Mouse (Mus musculus): ENCODE results near the gene Stag2. TPM values are rescaled to one million over a fixed set of nuclear protein-coding genes. Genes with fewer than 3 reads are reported as not detected.

The Stag2 gene
- polyA plus RNA-seq, 1 experiment, result 2.1 TPM

DNA sequence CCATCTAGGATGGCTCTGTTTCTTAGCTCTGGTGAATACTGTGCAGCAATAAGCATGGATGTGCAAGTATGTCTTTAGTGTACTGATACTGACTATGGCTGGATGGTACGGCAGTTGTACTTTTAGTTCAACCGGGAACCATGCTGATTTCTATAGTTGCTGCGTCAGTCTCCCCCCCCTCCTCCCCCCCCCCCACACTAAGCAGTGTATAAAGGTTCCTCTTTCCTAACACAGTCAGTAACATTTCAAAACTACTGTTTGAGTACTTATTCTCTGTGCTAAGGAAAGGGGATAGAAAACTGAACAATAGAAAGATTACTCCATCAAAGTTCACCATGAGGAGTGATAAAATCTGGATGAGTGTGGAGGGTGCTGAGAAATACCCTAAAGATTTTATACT, 6.5 kb upstream of the Stag2 start:
- H3K4me1 ChIP-seq (ENCODE audit: control insufficient read depth, insufficient read depth, insufficient read length, low read length), result peaks cover 2% of the 10 kb centered on the region; the same call in 1 of the 2 replicates
- H3K4me3 ChIP-seq (ENCODE audit: low read depth, low read length), result no peak overlapping the region
- no peaks in the 10 kb centered on the region for H3K36me3 ChIP-seq (ENCODE audit: control insufficient read depth, insufficient read depth, low read length)
- no peak overlapping the region for H3K27ac ChIP-seq (ENCODE audit: insufficient read depth, low read depth, low read length)
- no peaks in the 10 kb centered on the region for H3K27me3 ChIP-seq (ENCODE audit: control insufficient read depth, insufficient read depth, low read length)
- TF ChIP-seq POLR2A (IDR thresholded peaks at IDR 0.05; ENCODE audit: low read depth, low read length), result no peak
- no peak for TF ChIP-seq CTCF (IDR thresholded peaks at IDR 0.05; ENCODE audit: extremely low read depth, insufficient read length, insufficient replicate concordance, low read depth, low read length)
- WGBS, result 81% methylated on average over 3 of the region's 3 CpGs

DNA sequence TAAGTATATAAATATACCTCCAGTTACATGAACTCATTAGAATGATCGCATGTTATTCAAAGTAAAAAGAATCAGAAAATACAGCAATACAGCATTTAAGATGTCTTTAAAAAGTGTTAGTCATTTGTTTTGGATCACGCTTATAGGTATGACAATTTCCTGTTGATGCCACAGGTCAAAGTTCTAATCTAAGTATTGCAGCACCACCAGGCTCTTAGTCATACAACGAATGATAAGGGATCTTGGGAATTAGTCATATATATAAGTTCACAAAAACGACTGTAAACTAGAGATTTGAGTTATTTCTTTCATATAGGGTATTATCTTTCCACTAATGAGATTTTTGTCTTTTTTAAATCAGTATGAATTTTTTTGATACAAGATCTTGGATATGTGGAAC, 5.1 kb upstream of the Stag2 start:
- 41% methylated on average over 4 of the region's 4 CpGs for WGBS
- TF ChIP-seq POLR2A (IDR thresholded peaks at IDR 0.05; ENCODE audit: low read depth, low read length) (no peak), CTCF (IDR thresholded peaks at IDR 0.05; ENCODE audit: extremely low read depth, insufficient read length, insufficient replicate concordance, low read depth, low read length) (no peak)
- Histone ChIP-seq H3K4me3 (ENCODE audit: low read depth, low read length) (no peak overlapping the region), H3K27me3 (ENCODE audit: control insufficient read depth, insufficient read depth, low read length) (no peaks in the 10 kb centered on the region), H3K36me3 (ENCODE audit: control insufficient read depth, insufficient read depth, low read length) (no peaks in the 10 kb centered on the region), H3K4me1 (ENCODE audit: control insufficient read depth, insufficient read depth, insufficient read length, low read length) (peaks cover 4% of the 10 kb centered on the region; the same call in 1 of the 2 replicates), H3K27ac (ENCODE audit: insufficient read depth, low read depth, low read length) (no peak overlapping the region)

DNA sequence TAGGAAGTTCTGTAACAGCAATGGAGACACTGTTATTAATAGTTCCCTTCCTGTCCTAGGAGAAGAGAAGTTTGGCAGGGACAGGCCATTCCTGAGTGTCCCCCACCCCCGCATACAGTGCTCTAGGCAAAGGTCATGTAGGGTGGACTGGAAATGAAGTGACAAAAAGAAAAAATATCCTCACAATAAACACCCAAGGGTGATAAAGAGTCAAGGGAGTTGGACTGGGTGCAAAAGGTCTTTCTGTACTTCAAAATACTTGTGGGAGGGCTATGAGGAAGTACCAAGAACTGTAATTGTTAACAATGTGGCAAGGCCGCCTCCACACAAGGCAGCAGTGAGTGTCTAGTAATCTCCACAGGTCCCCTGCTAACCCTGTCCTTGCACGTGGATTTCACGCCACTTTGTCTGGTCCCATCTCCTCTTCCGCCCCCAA, 1.1 kb upstream of the Stag2 start:
- WGBS, result 22% methylated on average over 5 of the region's 5 CpGs

DNA sequence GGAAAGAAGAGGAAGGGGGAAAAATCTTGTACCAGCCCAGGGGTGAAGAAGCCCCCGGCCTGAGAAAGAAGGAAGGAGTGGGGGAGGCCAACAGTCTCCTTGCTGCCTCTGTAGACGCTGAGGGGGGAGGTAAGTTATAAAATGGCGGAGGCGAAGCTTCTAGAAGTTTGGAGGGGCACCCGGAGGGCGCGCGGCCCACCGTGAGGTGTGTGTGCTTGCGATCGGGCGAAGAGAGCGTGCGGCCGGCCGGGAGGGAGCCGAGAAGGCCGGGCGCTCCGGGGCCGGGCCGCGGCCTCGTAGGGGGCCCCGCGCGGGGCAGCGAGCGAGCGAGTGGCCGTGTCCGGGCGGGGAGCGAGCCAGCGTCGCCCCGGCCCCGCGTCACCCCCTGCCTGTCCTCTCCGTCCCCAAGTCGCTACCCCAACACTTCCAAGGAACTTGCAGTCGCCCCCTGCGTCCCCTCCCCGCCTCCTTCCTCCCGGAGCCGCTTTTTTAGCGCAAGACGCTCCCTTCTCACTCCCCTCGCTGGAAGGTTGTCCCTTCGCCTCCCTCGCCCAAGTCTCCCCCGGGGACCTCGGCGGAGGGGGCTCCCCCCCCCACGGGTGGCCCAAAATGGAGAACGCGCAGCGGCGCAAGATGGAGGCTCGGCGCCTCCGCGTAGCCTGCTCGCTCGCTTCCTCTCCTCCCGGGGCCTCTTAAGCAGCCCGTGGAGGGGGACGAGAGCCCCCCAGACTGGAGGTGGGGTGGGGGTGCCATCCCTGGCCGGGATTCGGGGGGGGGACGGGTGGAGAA, 634 bp downstream of the Stag2 start:
- H3K36me3 ChIP-seq (ENCODE audit: control insufficient read depth, insufficient read depth, low read length), result no peaks in the 10 kb centered on the region
- peak overlapping the region; percentile 100 for H3K27ac ChIP-seq (ENCODE audit: insufficient read depth, low read depth, low read length)
- TF ChIP-seq CTCF (IDR thresholded peaks at IDR 0.05; ENCODE audit: extremely low read depth, insufficient read length, insufficient replicate concordance, low read depth, low read length) (no peak), POLR2A (IDR thresholded peaks at IDR 0.05; ENCODE audit: low read depth, low read length) (no peak; the same call in 1 of the 2 replicates)
- H3K4me1 ChIP-seq (ENCODE audit: control insufficient read depth, insufficient read depth, insufficient read length, low read length), result peaks cover 2% of the 10 kb centered on the region; the same call in 1 of the 2 replicates
- H3K4me3 ChIP-seq (ENCODE audit: low read depth, low read length), result peak overlapping the region; percentile 100
- H3K27me3 ChIP-seq (ENCODE audit: control insufficient read depth, insufficient read depth, low read length), result no peaks in the 10 kb centered on the region
- 17% methylated on average over 68 of the region's 71 CpGs for WGBS

More for the DNA sequence above, 1.1 kb upstream of the Stag2 start:
- no peak for TF ChIP-seq POLR2A (IDR thresholded peaks at IDR 0.05; ENCODE audit: low read depth, low read length)
- TF ChIP-seq CTCF (IDR thresholded peaks at IDR 0.05; ENCODE audit: extremely low read depth, insufficient read length, insufficient replicate concordance, low read depth, low read length), result no peak
- peaks cover 2% of the 10 kb centered on the region; the same call in 1 of the 2 replicates for H3K4me1 ChIP-seq (ENCODE audit: control insufficient read depth, insufficient read depth, insufficient read length, low read length)
- no peaks in the 10 kb centered on the region for H3K36me3 ChIP-seq (ENCODE audit: control insufficient read depth, insufficient read depth, low read length)
- no peaks in the 10 kb centered on the region for H3K27me3 ChIP-seq (ENCODE audit: control insufficient read depth, insufficient read depth, low read length)
- peak overlapping the region; percentile 98 for H3K27ac ChIP-seq (ENCODE audit: insufficient read depth, low read depth, low read length)
- no peak overlapping the region for H3K4me3 ChIP-seq (ENCODE audit: low read depth, low read length)

DNA sequence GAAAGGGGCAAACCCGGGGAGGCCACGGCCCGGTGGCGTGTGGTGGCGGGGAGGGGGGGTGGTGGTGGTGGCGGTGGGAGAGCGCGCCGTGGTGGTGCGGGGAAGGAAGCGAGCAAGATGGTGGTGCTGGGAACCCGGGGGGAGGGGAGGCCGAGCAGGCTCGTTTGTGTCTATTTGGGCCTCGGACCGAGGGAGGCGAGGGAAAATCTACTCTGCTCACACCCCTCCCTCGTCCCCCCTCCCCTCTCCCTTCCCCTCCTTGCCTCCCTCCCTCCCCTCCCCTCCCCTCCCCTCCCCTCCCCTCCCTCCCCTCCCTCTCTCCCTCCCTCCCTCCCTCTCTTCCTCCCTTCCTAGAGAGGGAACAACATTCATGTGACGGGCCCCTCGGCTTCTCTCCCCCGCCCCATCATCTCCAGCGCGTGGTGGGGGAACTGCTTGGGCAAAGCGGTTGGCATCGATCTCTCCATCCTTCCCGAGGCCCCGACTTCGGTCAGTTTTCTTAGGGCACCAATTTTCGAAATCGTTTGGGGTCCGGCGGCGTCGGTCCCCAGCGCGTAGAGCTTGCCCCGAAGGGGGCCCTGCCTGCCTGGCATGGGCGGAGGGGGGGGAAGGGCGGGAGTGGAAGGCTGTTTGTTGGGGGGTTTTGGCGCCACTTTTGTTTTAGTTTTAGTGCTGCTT, 1.4 kb downstream of the Stag2 start:
- H3K4me1 ChIP-seq (ENCODE audit: control insufficient read depth, insufficient read depth, insufficient read length, low read length), result peaks cover 2% of the 10 kb centered on the region; the same call in 1 of the 2 replicates
- H3K27ac ChIP-seq (ENCODE audit: insufficient read depth, low read depth, low read length), result peak overlapping the region; percentile 99
- TF ChIP-seq CTCF (IDR thresholded peaks at IDR 0.05; ENCODE audit: extremely low read depth, insufficient read length, insufficient replicate concordance, low read depth, low read length), result no peak
- peak; percentile 12; the same call in 1 of the 2 replicates for TF ChIP-seq POLR2A (IDR thresholded peaks at IDR 0.05; ENCODE audit: low read depth, low read length)
- H3K27me3 ChIP-seq (ENCODE audit: control insufficient read depth, insufficient read depth, low read length), result no peaks in the 10 kb centered on the region
- H3K4me3 ChIP-seq (ENCODE audit: low read depth, low read length), result peak overlapping the region; percentile 100
- 5% methylated on average over 25 of the region's 40 CpGs for WGBS
- H3K36me3 ChIP-seq (ENCODE audit: control insufficient read depth, insufficient read depth, low read length), result no peaks in the 10 kb centered on the region

DNA sequence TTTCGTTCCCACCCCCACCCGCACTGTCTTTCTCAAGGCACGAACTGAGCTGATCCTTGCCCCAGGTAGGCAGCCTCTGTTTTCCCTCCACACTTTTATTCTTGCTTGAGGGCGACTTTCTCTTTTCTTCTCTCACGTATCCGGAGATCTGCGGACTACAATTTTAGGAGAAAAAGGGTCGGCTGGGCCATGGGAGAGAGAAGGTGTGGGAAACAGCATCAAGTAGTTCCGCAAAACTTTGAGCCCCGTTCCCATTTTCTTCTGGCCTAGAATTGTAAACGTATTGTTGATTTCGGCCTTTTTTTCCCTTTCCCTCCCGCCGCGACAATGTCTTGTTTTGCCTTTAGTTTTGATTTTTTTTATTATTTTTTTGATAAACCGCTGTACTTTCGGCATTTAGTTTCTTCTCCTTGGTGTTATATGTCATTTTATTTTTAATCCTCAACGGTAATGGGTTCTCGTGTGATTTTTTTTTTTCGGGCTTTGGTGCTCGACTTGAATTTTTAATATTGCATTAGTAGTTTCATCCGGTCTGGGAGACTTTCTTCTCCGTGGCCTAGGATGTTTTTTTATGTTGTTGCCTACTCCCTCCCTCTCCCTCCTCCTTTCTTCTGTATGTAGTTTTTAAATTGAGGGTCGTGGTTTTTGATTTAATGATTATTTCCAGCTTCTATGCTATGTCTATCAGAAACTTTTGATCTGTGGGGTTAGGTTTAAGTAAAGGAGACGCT, 2.1 kb downstream of the Stag2 start:
- 14% methylated on average over 25 of the region's 25 CpGs for WGBS
- H3K4me1 ChIP-seq (ENCODE audit: control insufficient read depth, insufficient read depth, insufficient read length, low read length), result peaks cover 2% of the 10 kb centered on the region; the same call in 1 of the 2 replicates

More for the DNA sequence above, 2.1 kb downstream of the Stag2 start:
- Histone ChIP-seq H3K36me3 (ENCODE audit: control insufficient read depth, insufficient read depth, low read length) (no peaks in the 10 kb centered on the region), H3K27me3 (ENCODE audit: control insufficient read depth, insufficient read depth, low read length) (no peaks in the 10 kb centered on the region), H3K27ac (ENCODE audit: insufficient read depth, low read depth, low read length) (peak overlapping the region; percentile 99), H3K4me3 (ENCODE audit: low read depth, low read length) (peak overlapping the region; percentile 100)
- TF ChIP-seq POLR2A (IDR thresholded peaks at IDR 0.05; ENCODE audit: low read depth, low read length) (no peak), CTCF (IDR thresholded peaks at IDR 0.05; ENCODE audit: extremely low read depth, insufficient read length, insufficient replicate concordance, low read depth, low read length) (no peak)

Data from small intestine, adult 2 months (tissue).